Mouse (Mus musculus): ENCODE measurements around the gene Ergic1.

- TF ChIP-seq CTCF (IDR thresholded peaks at IDR 0.05) (no peak), POLR2A (IDR thresholded peaks at IDR 0.05; ENCODE audit: insufficient read depth, low read depth, low read length) (no peak)
These were observed 116.7 kb downstream of the Ergic1 start for GRCm38 (mm10) chr17:26677711-26678637.

All from heart, adult 2 months (tissue).